12 mouse cellular contexts compared by ENCODE assay signal in genomic region chr1:90909161-90909560, GRCm38 (mm10). TPM values are rescaled to one million over a fixed set of nuclear protein-coding genes. Genes with fewer than 3 reads are reported as not detected.
DNase-seq lines count a peak whose midpoint lies in the region; ATAC-seq and TF ChIP-seq lines count a peak whose summit lies in the region.
"Had no signal": no experiment of that assay in that cellular context is flagged by ENCODE, and none has a peak within 500 bp of the region (broad histone marks: within the 10 kb centered on the region; RNA-seq: fewer than 3 reads in every experiment).

No protein-coding gene starts in this region.

- H3K4me2 ChIP-seq in liver, embryonic 12.5 days: no peak overlapping the region
- peak overlapping the region; percentile 53 for H3K4me2 ChIP-seq in heart, postnatal 0 days (ENCODE audit: low read depth, low read length)
- H3K4me2 ChIP-seq in forebrain, postnatal 0 days (ENCODE audit: low read depth): no peak overlapping the region

- TF ChIP-seq CTCF in liver, adult 2 months (IDR thresholded peaks at IDR 0.05; ENCODE audit: low read depth, low read length): no peak
- no peak for TF ChIP-seq CTCF in heart, postnatal 0 days (IDR thresholded peaks at IDR 0.05; ENCODE audit: low read depth)
- no peak for TF ChIP-seq CTCF in forebrain, postnatal 0 days (IDR thresholded peaks at IDR 0.05; ENCODE audit: low read depth)

- H3K4me3 ChIP-seq in liver, adult 2 months (ENCODE audit: insufficient read depth, low read depth, low read length): no peak overlapping the region
- H3K4me3 ChIP-seq in liver, embryonic 12.5 days: no peak overlapping the region
- H3K4me3 ChIP-seq in heart, postnatal 0 days (ENCODE audit: low read depth, low read length): no peak overlapping the region
- no peak overlapping the region for H3K4me3 ChIP-seq in forebrain, postnatal 0 days (ENCODE audit: low read depth, low read length)
- H3K4me3 ChIP-seq: hindbrain, embryonic 10.5 days; limb, embryonic 13.5 days had no signal

- no peak overlapping the region for H3K9ac ChIP-seq in liver, adult 2 months (ENCODE audit: low read depth, low read length)
- no peak overlapping the region for H3K9ac ChIP-seq in liver, embryonic 12.5 days
- H3K9ac ChIP-seq in heart, postnatal 0 days (replicated peaks; ENCODE audit: low read depth, low read length): no peak overlapping the region
- no peak overlapping the region for H3K9ac ChIP-seq in forebrain, postnatal 0 days
- H3K9ac ChIP-seq: limb, embryonic 13.5 days had no signal

- 0 out of 2 replicates have a peak, but pooled peaks cover 4% of the 10 kb centered on the region for H3K4me1 ChIP-seq in liver, adult 2 months (ENCODE audit: control insufficient read depth, insufficient read depth, low read length)
- no peaks in the 10 kb centered on the region for H3K4me1 ChIP-seq in liver, embryonic 12.5 days
- peaks cover 14% of the 10 kb centered on the region for H3K4me1 ChIP-seq in heart, postnatal 0 days (ENCODE audit: control insufficient read depth, insufficient read depth)
- H3K4me1 ChIP-seq in forebrain, postnatal 0 days (ENCODE audit: insufficient read depth): no peaks in the 10 kb centered on the region; the same call in 1 of the 2 replicates

- TF ChIP-seq EP300 in heart, postnatal 0 days (IDR thresholded peaks at IDR 0.05; ENCODE audit: low read depth): no peak

- no peak for ATAC-seq in liver, embryonic 12.5 days
- ATAC-seq in heart, postnatal 0 days (ENCODE audit: insufficient read depth, low read depth): peak; percentile 51; the same call in 1 of the 2 replicates
- no peak for ATAC-seq in forebrain, postnatal 0 days

- DNase-seq in adrenal gland, adult (ENCODE audit: inconsistent age in 2 of 2, low spot score in 1 of 2): peak; percentile 35
- DNase-seq in adrenal gland, adult 2 months: no peak
- DNase-seq in liver, adult 2 months (ENCODE audit: extremely low read depth, low read depth, low spot score): peak; percentile 35
- peak; percentile 63 for DNase-seq in heart, postnatal 0 days (ENCODE audit: low spot score)
- DNase-seq in lung, postnatal 14 days: peak; percentile 49
- no peak for DNase-seq in forebrain, postnatal 0 days
- DNase-seq in adrenal gland, adult 8-10 months: no peak

- H3K36me3 ChIP-seq in liver, adult 2 months (ENCODE audit: control insufficient read depth, insufficient read depth, low read length): no peaks in the 10 kb centered on the region
- H3K36me3 ChIP-seq in liver, embryonic 12.5 days: no peaks in the 10 kb centered on the region
- no peaks in the 10 kb centered on the region for H3K36me3 ChIP-seq in heart, postnatal 0 days (replicated peaks; ENCODE audit: control insufficient read depth, insufficient read depth, low read length)
- no peaks in the 10 kb centered on the region for H3K36me3 ChIP-seq in forebrain, postnatal 0 days (ENCODE audit: insufficient read depth)
- H3K36me3 ChIP-seq: hindbrain, embryonic 10.5 days; limb, embryonic 13.5 days had no signal

- H3K9me3 ChIP-seq in liver, embryonic 12.5 days (replicated peaks): no peaks in the 10 kb centered on the region
- H3K9me3 ChIP-seq in heart, postnatal 0 days (replicated peaks; ENCODE audit: control insufficient read depth, low read length): no peaks in the 10 kb centered on the region
- H3K9me3 ChIP-seq in forebrain, postnatal 0 days (ENCODE audit: low read length): no peaks in the 10 kb centered on the region
- H3K9me3 ChIP-seq: hindbrain, embryonic 10.5 days; limb, embryonic 13.5 days had no signal

- no peak for TF ChIP-seq POLR2A in liver, adult 2 months (IDR thresholded peaks at IDR 0.05; ENCODE audit: extremely low read depth, insufficient read depth, low read length)

- H3K27ac ChIP-seq in liver, adult 2 months (replicated peaks; ENCODE audit: insufficient read depth, low read depth, low read length): no peak overlapping the region
- H3K27ac ChIP-seq in liver, embryonic 12.5 days: no peak overlapping the region
- peak overlapping the region; percentile 43; the same call in 1 of the 2 replicates for H3K27ac ChIP-seq in heart, postnatal 0 days (ENCODE audit: low read depth)
- no peak overlapping the region for H3K27ac ChIP-seq in forebrain, postnatal 0 days (ENCODE audit: low read depth, low read length)
- H3K27ac ChIP-seq: hindbrain, embryonic 10.5 days; limb, embryonic 13.5 days had no signal

- H3K79me2 ChIP-seq in liver, adult 2 months (ENCODE audit: control insufficient read depth, insufficient read depth, low read length): no peaks in the 10 kb centered on the region

- no peaks in the 10 kb centered on the region for H3K27me3 ChIP-seq in liver, adult 2 months (ENCODE audit: control insufficient read depth, insufficient read depth, low read length)
- H3K27me3 ChIP-seq in liver, embryonic 12.5 days (replicated peaks): peaks cover 7% of the 10 kb centered on the region; the same call in 1 of the 2 replicates
- 0 out of 2 replicates have a peak, but pooled peaks cover 10% of the 10 kb centered on the region for H3K27me3 ChIP-seq in heart, postnatal 0 days (ENCODE audit: control insufficient read depth, insufficient read depth, low read length)
- H3K27me3 ChIP-seq in forebrain, postnatal 0 days (ENCODE audit: insufficient read depth, low read length): no peaks in the 10 kb centered on the region; the same call in 1 of the 2 replicates
- H3K27me3 ChIP-seq: Patski had no signal

RNA-seq across cellular contexts. Expression of gene Mlph, which starts 5.7 kb away (rescaled TPM):
- total RNA-seq in adrenal gland, adult 2 months (2021): 1 to 10 TPM; 2.9 to 3.1 TPM
- 0.68 and 1.1 TPM in 2 replicates for polyA plus RNA-seq in adrenal gland, adult 2 months (2012; rRNA removed)
- total RNA-seq in liver, adult 2 months (2014; rRNA removed): 0.37 and 0.74 TPM in 2 replicates
- 0.20 and 0.27 TPM in 2 replicates for polyA plus RNA-seq in liver, adult 2 months (2012; rRNA removed)
- polyA plus RNA-seq in liver, embryonic 12.5 days (2016; fragmentation: Nextera tagmentation; extraction: Ambion mirVana): 0.05 TPM in 1 of 2 replicates, not detected in the other
- total RNA-seq in heart, postnatal 0 days (2014; rRNA removed; ENCODE audit: low replicate concordance): 0.04 and 0.27 TPM in 2 replicates
- polyA plus RNA-seq in heart, postnatal 0 days (2015; fragmentation: Nextera tagmentation; extraction: Ambion mirVana): 0.12 TPM in 2 replicates
- total RNA-seq in forebrain, postnatal 0 days (2014; rRNA removed): 0.14 and 0.38 TPM in 2 replicates
- polyA plus RNA-seq in forebrain, postnatal 0 days (2015; fragmentation: Nextera tagmentation; extraction: Ambion mirVana): 0.19 and 0.33 TPM in 2 replicates
- 1 to 10 TPM; 3.8 to 7.5 (median 5.4) TPM for total RNA-seq in adrenal gland, adult 8-10 months (2022)

RNA-seq across cellular contexts. Expression of gene Prlh, which starts 43.7 kb away (rescaled TPM):
- not detected for total RNA-seq in adrenal gland, adult 2 months (2021)
- polyA plus RNA-seq in adrenal gland, adult 2 months (2012; rRNA removed): not detected in 2 replicates
- total RNA-seq in liver, adult 2 months (2014; rRNA removed): not detected in 2 replicates
- polyA plus RNA-seq in liver, adult 2 months (2012; rRNA removed): not detected in 2 replicates
- 0.67 TPM in 1 of 2 replicates, not detected in the other for polyA plus RNA-seq in liver, embryonic 12.5 days (2016; fragmentation: Nextera tagmentation; extraction: Ambion mirVana)
- total RNA-seq in heart, postnatal 0 days (2014; rRNA removed; ENCODE audit: low replicate concordance): not detected in 2 replicates
- polyA plus RNA-seq in heart, postnatal 0 days (2015; fragmentation: Nextera tagmentation; extraction: Ambion mirVana): not detected in 2 replicates
- not detected in 2 replicates for total RNA-seq in forebrain, postnatal 0 days (2014; rRNA removed)
- polyA plus RNA-seq in forebrain, postnatal 0 days (2015; fragmentation: Nextera tagmentation; extraction: Ambion mirVana): not detected in 2 replicates
- not detected for total RNA-seq in adrenal gland, adult 8-10 months (2022)
- polyA plus RNA-seq: hindbrain, embryonic 10.5 days; limb, embryonic 13.5 days; Patski; spleen, adult 2 months had no signal

Comparison
In these comparisons a context has a peak if more than half of its experiments do, and no peak if none do; other contexts are left out.
1. DNase-seq: peak in adrenal gland, adult (2 of 2), liver, adult 2 months (single experiment), heart, postnatal 0 days (single experiment) and lung, postnatal 14 days (single experiment); none in adrenal gland, adult 2 months (single experiment), forebrain, postnatal 0 days (single experiment) and adrenal gland, adult 8-10 months (single experiment).